Mouse (Mus musculus): ENCODE measurements at regions not wholly inside any gene's neighbourhood (a gene's known extent, or its start where the extent isn't known, plus 50 kb on each side); places are given as distances from the start of the nearest gene placed in this dataset.

- 46% methylated on average over 7 of the region's 7 CpGs for WGBS
- no peaks in the 10 kb centered on the region for H3K27me3 ChIP-seq (replicated peaks; ENCODE audit: insufficient read depth, low read length)
- DNase-seq (ENCODE audit: low spot score) (no peak), ATAC-seq (no peak)
- no peaks in the 10 kb centered on the region for H3K9me3 ChIP-seq (ENCODE audit: low read length)
- no peaks in the 10 kb centered on the region for H3K36me3 ChIP-seq (ENCODE audit: insufficient read depth, low read length)
- H3K9ac ChIP-seq (replicated peaks; ENCODE audit: low read depth) = no peak overlapping the region
- H3K4me2 ChIP-seq (replicated peaks; ENCODE audit: low read depth, low read length) = no peak overlapping the region
- H3K4me3 ChIP-seq (ENCODE audit: low read depth, low read length) = no peak overlapping the region
- TF ChIP-seq EP300 (IDR thresholded peaks at IDR 0.05) = no peak
- TF ChIP-seq CTCF (IDR thresholded peaks at IDR 0.05) = no peak
- no peaks in the 10 kb centered on the region for H3K4me1 ChIP-seq (ENCODE audit: insufficient read depth, low read depth, low read length)
- H3K27ac ChIP-seq (ENCODE audit: low read length) = no peak overlapping the region
These were observed 603.9 kb downstream of the Rps29 start for GRCm38 (mm10) chr12:68554943-68555627.

- Histone ChIP-seq H3K36me3 (ENCODE audit: insufficient read depth, low read length) (no peaks in the 10 kb centered on the region), H3K27ac (ENCODE audit: low read length) (no peak overlapping the region), H3K4me2 (replicated peaks; ENCODE audit: low read depth, low read length) (no peak overlapping the region), H3K27me3 (replicated peaks; ENCODE audit: insufficient read depth, low read length) (no peaks in the 10 kb centered on the region), H3K9me3 (ENCODE audit: low read length) (no peaks in the 10 kb centered on the region), H3K9ac (replicated peaks; ENCODE audit: low read depth) (no peak overlapping the region), H3K4me3 (ENCODE audit: low read depth, low read length) (no peak overlapping the region), H3K4me1 (ENCODE audit: insufficient read depth, low read depth, low read length) (no peaks in the 10 kb centered on the region)
- no peak for TF ChIP-seq EP300 (IDR thresholded peaks at IDR 0.05)
- no peak for TF ChIP-seq CTCF (IDR thresholded peaks at IDR 0.05)
- DNase-seq (ENCODE audit: low spot score) = no peak
- no peak for ATAC-seq
- WGBS = 57% methylated on average over 2 of the region's 2 CpGs
These were observed 604.7 kb downstream of the Rps29 start for GRCm38 (mm10) chr12:68554292-68554691.

- Histone ChIP-seq H3K27ac (ENCODE audit: low read length) (no peak overlapping the region), H3K4me2 (replicated peaks; ENCODE audit: low read depth, low read length) (no peak overlapping the region), H3K9me3 (ENCODE audit: low read length) (no peaks in the 10 kb centered on the region), H3K4me1 (ENCODE audit: insufficient read depth, low read depth, low read length) (no peaks in the 10 kb centered on the region), H3K27me3 (replicated peaks; ENCODE audit: insufficient read depth, low read length) (no peaks in the 10 kb centered on the region), H3K9ac (replicated peaks; ENCODE audit: low read depth) (no peak overlapping the region), H3K4me3 (ENCODE audit: low read depth, low read length) (no peak overlapping the region), H3K36me3 (ENCODE audit: insufficient read depth, low read length) (no peaks in the 10 kb centered on the region)
- 48% methylated on average over 3 of the region's 3 CpGs for WGBS
- ATAC-seq (no peak), DNase-seq (ENCODE audit: low spot score) (no peak)
- TF ChIP-seq CTCF (IDR thresholded peaks at IDR 0.05) (no peak), EP300 (IDR thresholded peaks at IDR 0.05) (no peak)
These were observed 617.2 kb downstream of the Rps29 start for GRCm38 (mm10) chr12:68541811-68542210.

- H3K9ac ChIP-seq (replicated peaks; ENCODE audit: low read depth) = no peak overlapping the region
- no peak overlapping the region for H3K4me2 ChIP-seq (replicated peaks; ENCODE audit: low read depth, low read length)
- H3K4me3 ChIP-seq (ENCODE audit: low read depth, low read length) = no peak overlapping the region
- ATAC-seq (no peak), DNase-seq (ENCODE audit: low spot score) (no peak)
- H3K9me3 ChIP-seq (ENCODE audit: low read length) = no peaks in the 10 kb centered on the region
- WGBS = 68% methylated on average over 4 of the region's 4 CpGs
- no peaks in the 10 kb centered on the region for H3K36me3 ChIP-seq (ENCODE audit: insufficient read depth, low read length)
- TF ChIP-seq CTCF (IDR thresholded peaks at IDR 0.05) (peak; percentile 65), EP300 (IDR thresholded peaks at IDR 0.05) (no peak)
- no peaks in the 10 kb centered on the region for H3K4me1 ChIP-seq (ENCODE audit: insufficient read depth, low read depth, low read length)
- H3K27me3 ChIP-seq (replicated peaks; ENCODE audit: insufficient read depth, low read length) = no peaks in the 10 kb centered on the region
- H3K27ac ChIP-seq (ENCODE audit: low read length) = no peak overlapping the region
These were observed 658.2 kb downstream of the Rps29 start for GRCm38 (mm10) chr12:68500794-68501193.

- DNase-seq (ENCODE audit: low spot score) (peak; percentile 66), ATAC-seq (peak; percentile 93)
- Histone ChIP-seq H3K4me3 (ENCODE audit: low read depth, low read length) (no peak overlapping the region), H3K4me1 (ENCODE audit: insufficient read depth, low read depth, low read length) (no peaks in the 10 kb centered on the region), H3K27me3 (replicated peaks; ENCODE audit: insufficient read depth, low read length) (no peaks in the 10 kb centered on the region), H3K9ac (replicated peaks; ENCODE audit: low read depth) (no peak overlapping the region), H3K4me2 (replicated peaks; ENCODE audit: low read depth, low read length) (no peak overlapping the region), H3K36me3 (ENCODE audit: insufficient read depth, low read length) (no peaks in the 10 kb centered on the region), H3K9me3 (ENCODE audit: low read length) (no peaks in the 10 kb centered on the region), H3K27ac (ENCODE audit: low read length) (no peak overlapping the region)
- 26% methylated on average over 4 of the region's 4 CpGs for WGBS
- TF ChIP-seq CTCF (IDR thresholded peaks at IDR 0.05) (no peak), EP300 (IDR thresholded peaks at IDR 0.05) (peak; percentile 91)
These were observed 696.0 kb downstream of the Rps29 start for GRCm38 (mm10) chr12:68463032-68463431.

GRCm38 (mm10) chr12:68458196-68458595 lies 700.8 kb downstream of the Rps29 start:
- no peaks in the 10 kb centered on the region for H3K4me1 ChIP-seq (ENCODE audit: insufficient read depth, low read depth, low read length)
- H3K9ac ChIP-seq (replicated peaks; ENCODE audit: low read depth) = no peak overlapping the region
- 87% methylated on average over 7 of the region's 7 CpGs for WGBS
- no peaks in the 10 kb centered on the region for H3K9me3 ChIP-seq (ENCODE audit: low read length)
- DNase-seq (ENCODE audit: low spot score) (no peak), ATAC-seq (no peak)
- TF ChIP-seq CTCF (IDR thresholded peaks at IDR 0.05) = no peak
- no peak for TF ChIP-seq EP300 (IDR thresholded peaks at IDR 0.05)
- no peaks in the 10 kb centered on the region for H3K27me3 ChIP-seq (replicated peaks; ENCODE audit: insufficient read depth, low read length)
- H3K4me3 ChIP-seq (ENCODE audit: low read depth, low read length) = no peak overlapping the region
- H3K36me3 ChIP-seq (ENCODE audit: insufficient read depth, low read length) = no peaks in the 10 kb centered on the region
- H3K4me2 ChIP-seq (replicated peaks; ENCODE audit: low read depth, low read length) = no peak overlapping the region
- no peak overlapping the region for H3K27ac ChIP-seq (ENCODE audit: low read length)

GRCm38 (mm10) chr12:68426601-68427000 lies 732.4 kb downstream of the Rps29 start:
- no peaks in the 10 kb centered on the region for H3K36me3 ChIP-seq (ENCODE audit: insufficient read depth, low read length)
- no peak for DNase-seq (ENCODE audit: low spot score)
- no peaks in the 10 kb centered on the region for H3K9me3 ChIP-seq (ENCODE audit: low read length)
- TF ChIP-seq CTCF (IDR thresholded peaks at IDR 0.05) (no peak), EP300 (IDR thresholded peaks at IDR 0.05) (no peak)
- no peak overlapping the region for H3K9ac ChIP-seq (replicated peaks; ENCODE audit: low read depth)
- no peak overlapping the region for H3K4me3 ChIP-seq (ENCODE audit: low read depth, low read length)
- 64% methylated on average over 1 of the region's 1 CpGs for WGBS
- no peak for ATAC-seq
- H3K27me3 ChIP-seq (replicated peaks; ENCODE audit: insufficient read depth, low read length) = no peaks in the 10 kb centered on the region
- no peak overlapping the region for H3K4me2 ChIP-seq (replicated peaks; ENCODE audit: low read depth, low read length)
- H3K4me1 ChIP-seq (ENCODE audit: insufficient read depth, low read depth, low read length) = no peaks in the 10 kb centered on the region
- H3K27ac ChIP-seq (ENCODE audit: low read length) = no peak overlapping the region
